Mouse (Mus musculus) liver, postnatal 0 days (tissue): ENCODE data around the gene Srebf1.

Experiments used
- CTCF ChIP-seq: sonication (generic); IDR thresholded peaks from 2 replicates; pipeline ENCODE4 v1.5.1; 2016; ENCODE audit warnings: antibody characterized with exemption, low read depth
- EP300 ChIP-seq: IDR thresholded peaks from 2 replicates; pipeline ENCODE4 v1.6.1; 2016; ENCODE audit warnings: antibody characterized with exemption, low read depth, mild to moderate bottlenecking

DNA sequence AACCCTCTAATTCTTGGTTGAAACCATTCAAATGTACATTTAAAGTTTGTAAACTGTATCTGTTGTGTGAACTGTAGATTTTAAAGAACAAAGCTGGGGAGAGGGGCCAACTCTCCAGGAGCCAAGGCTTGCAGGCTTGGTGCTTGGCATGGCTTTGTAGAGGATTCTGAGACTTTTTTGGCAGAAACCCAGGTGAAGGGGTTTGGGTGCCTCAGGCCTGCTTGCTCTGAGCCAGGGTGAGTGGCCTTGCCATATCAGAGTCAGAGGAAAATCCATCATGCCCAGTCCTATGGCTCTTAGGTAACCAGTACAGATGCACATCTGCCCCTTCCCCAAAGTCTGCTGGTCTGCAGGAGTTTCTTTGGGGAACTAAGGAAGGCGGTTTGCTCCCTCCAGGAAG is 3.5 kb upstream of the Srebf1 start:
- TF ChIP-seq EP300 (no peak), CTCF (no peak)
